Mouse (Mus musculus) leukemia stem cell, adult 10-12 weeks (primary cell): Measurements from ENCODE around the gene Ensa. TPM values are rescaled to one million over a fixed set of nuclear protein-coding genes. Genes with fewer than 3 reads are reported as not detected.

Experiments used
- polyA plus RNA-seq: library from polyadenylated mRNA; stranded (reverse); fragments of >175 nt; gene quantifications from 2 replicates; pipeline ENCODE4 v1.2.3, GENCODE M21; 2012; ENCODE audit warnings: low replicate concordance

Gene Ensa
- 18.6 and 25.3 TPM in 2 replicates for polyA plus RNA-seq

DNA sequence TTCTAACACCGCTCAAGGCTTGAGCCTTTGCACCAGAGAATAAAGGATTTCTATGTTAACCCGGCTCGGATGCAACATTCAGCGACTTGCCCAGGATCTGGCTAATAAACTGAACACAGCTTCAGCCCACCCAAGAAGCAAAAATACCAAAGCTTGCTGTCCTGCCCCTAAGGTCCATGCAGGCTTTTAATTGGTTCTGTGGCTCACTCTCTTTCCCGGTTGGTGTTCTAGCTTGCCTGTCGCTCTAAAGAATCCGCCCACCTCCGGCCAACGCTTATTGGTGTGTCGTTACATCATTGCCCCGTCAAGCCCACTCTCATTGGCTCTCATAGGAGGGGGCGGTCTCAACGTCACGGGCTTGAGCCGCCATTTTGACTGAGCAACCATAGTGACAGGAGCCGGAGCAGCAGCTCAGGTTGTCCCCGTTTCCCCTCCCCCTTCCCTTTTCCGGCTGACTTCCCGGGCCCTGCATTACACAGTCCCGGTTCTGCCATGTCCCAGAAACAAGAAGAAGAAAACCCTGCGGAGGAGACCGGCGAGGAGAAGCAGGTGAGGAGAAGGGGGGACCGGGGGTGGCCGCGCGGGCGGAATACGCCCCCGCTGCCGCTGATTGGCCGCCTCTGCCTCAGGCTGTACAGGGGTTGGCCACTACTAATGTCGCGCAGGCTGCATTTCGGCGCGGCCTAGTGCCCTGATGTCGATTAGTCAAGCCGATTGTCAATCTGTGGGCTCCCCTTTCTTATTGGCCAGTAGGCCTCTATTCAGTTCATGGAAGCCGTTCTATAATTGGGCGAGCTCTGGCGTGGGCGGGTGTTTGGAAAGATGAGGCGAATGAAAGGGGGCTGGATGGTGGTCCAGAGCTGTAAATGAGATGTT lies at the start of gene Ensa:
Gene Ensa, plus strand, starts transcription at position 366 of the 876 bp plus-strand sequence.

GRCm38 (mm10) chr3:95588604-95589086 lies 36.1 kb upstream of the Ensa start, which contains the start of gene Golph3l:
Gene Golph3l, plus strand, starts transcription at chr3:95588934.

DNA sequence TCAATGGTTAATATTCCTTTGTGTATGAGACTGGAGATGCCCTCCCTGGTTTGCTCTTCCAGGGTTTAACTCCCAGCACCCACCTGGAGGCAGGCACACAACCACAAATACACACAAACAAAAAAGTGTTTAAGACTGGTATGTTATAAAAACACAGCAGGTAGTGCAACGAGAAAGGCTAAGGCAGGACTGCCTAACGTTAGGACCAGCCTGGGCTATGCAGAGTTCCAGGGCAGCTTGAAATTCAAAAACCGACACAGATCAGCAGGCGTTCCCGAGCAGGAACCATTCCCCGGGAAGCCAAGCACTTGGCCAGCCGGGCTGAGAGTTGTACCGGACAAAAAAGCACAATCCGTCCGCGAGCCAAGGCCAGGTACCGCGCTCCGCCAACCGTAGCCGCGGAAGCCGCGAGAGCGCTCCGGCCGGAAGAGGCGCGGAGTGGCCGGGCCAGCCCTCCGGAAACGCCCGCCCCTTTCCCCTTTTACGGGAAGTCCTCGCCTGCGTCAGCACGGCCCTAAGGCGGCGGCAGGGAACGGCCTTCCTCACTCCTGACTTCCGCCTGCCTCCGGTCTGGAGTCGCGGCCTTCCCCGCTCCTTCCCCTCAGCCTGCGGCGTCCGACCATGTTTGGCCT lies 33.6 kb downstream of the Ensa start, which contains the start of gene Mcl1:
Gene Mcl1, plus strand, starts transcription at position 553 of the 632 bp plus-strand sequence.

Other genes starting within 250 kb of the Ensa start
- gene 4930558C23Rik, start 222.2 kb upstream of the Ensa start, polyA plus RNA-seq, result not detected in 2 replicates
- gene Arnt, start 190.6 kb upstream of the Ensa start, polyA plus RNA-seq, result 20.3 and 33.5 TPM in 2 replicates
- gene Ctsk, start 125.7 kb upstream of the Ensa start, polyA plus RNA-seq, result 0.16 TPM in 1 of 2 replicates, not detected in the other
- 2.2 and 2.7 TPM in 2 replicates for gene Ctss, start 98.2 kb upstream of the Ensa start, polyA plus RNA-seq
- not detected in 2 replicates for gene Hormad1, start 65.3 kb upstream of the Ensa start, polyA plus RNA-seq
- gene Golph3l, start 36.1 kb upstream of the Ensa start, polyA plus RNA-seq, result 0.42 and 2.9 TPM in 2 replicates
- gene Mcl1, start 33.8 kb downstream of the Ensa start, polyA plus RNA-seq, result 285 and 586 TPM in 2 replicates
- gene Adamtsl4, start 62.9 kb downstream of the Ensa start, polyA plus RNA-seq, result 1.8 and 2.4 TPM in 2 replicates
- gene Ecm1, start 114.6 kb downstream of the Ensa start, polyA plus RNA-seq, result 13.4 and 20.4 TPM in 2 replicates
- gene Tars2, start 135.2 kb downstream of the Ensa start, polyA plus RNA-seq, result 5.1 and 23.2 TPM in 2 replicates
- 4.0 and 10.0 TPM in 2 replicates for gene Rprd2, start 193.9 kb downstream of the Ensa start, polyA plus RNA-seq
- gene Prpf3, start 230.9 kb downstream of the Ensa start, polyA plus RNA-seq, result 4.5 and 12.9 TPM in 2 replicates
- gene Mrps21, start 246.5 kb downstream of the Ensa start, polyA plus RNA-seq, result 5.5 and 129 TPM in 2 replicates